Mouse (Mus musculus) heart, postnatal 10 days (tissue): Measurements from ENCODE around the gene Pzp. TPM values are rescaled to one million over a fixed set of nuclear protein-coding genes. Genes with fewer than 3 reads are reported as not detected.

Source experiments
- DNase-seq, 2 experiments: peaks; one replicate each; pipeline ENCODE4 v3.0.0; 2021
- intact Hi-C: fragments of 180-260 bp; cut with DNase I; formaldehyde crosslinking; loops from one replicate; pipeline ENCODE4 v1.15.1; 2025
- total RNA-seq, 2 experiments: library from RNA; stranded (reverse); gene quantifications; 2 replicates each; pipeline ENCODE4 v1.2.3; 2021

The Pzp gene
- 1 to 10 TPM in 1 of 2 experiments, under 1 TPM in 1; 0.50 to 1.3 TPM for total RNA-seq

GRCm38 (mm10) chr6:128526601-128527000 is at the start of gene Pzp:
Gene Pzp, minus strand, starts transcription at chr6:128526720.
- DNase-seq, result no peak
- intact Hi-C loops, result no loop called here

GRCm38 (mm10) chr6:128566589-128566988 is 40.1 kb upstream of the Pzp start:
- intact Hi-C loops, result no loop called here
- no peak for DNase-seq

GRCm38 (mm10) chr6:128554049-128554448 is 27.5 kb upstream of the Pzp start:
- no peak for DNase-seq
- intact Hi-C loops, result no loop called here

- no peak for DNase-seq
- intact Hi-C loops, result no loop called here
Measured at GRCm38 (mm10) chr6:128549463-128550452, 23.2 kb upstream of the Pzp start.

- intact Hi-C loops, result no loop called here
- no peak for DNase-seq
Measured at GRCm38 (mm10) chr6:128548532-128548931, 22.0 kb upstream of the Pzp start.

GRCm38 (mm10) chr6:128545402-128545801 is 18.9 kb upstream of the Pzp start:
- no peak for DNase-seq
- intact Hi-C loops, result no loop called here

GRCm38 (mm10) chr6:128543226-128543625 is 16.7 kb upstream of the Pzp start:
- no peak for DNase-seq
- intact Hi-C loops, result no loop called here

GRCm38 (mm10) chr6:128535250-128535649 is 8.7 kb upstream of the Pzp start:
- no peak for DNase-seq
- intact Hi-C loops, result no loop called here

GRCm38 (mm10) chr6:128533296-128533695 is 6.8 kb upstream of the Pzp start:
- intact Hi-C loops, result no loop called here
- DNase-seq, result no peak

GRCm38 (mm10) chr6:128532701-128533100 is 6.2 kb upstream of the Pzp start:
- intact Hi-C loops, result no loop called here
- no peak for DNase-seq

- DNase-seq, result peak; percentile 2 to 4
- intact Hi-C loops, result no loop called here
Measured at GRCm38 (mm10) chr6:128528491-128528890, 2.0 kb upstream of the Pzp start.

- no peak for DNase-seq
- intact Hi-C loops, result no loop called here
Measured at GRCm38 (mm10) chr6:128527110-128527509, 590 bp upstream of the Pzp start.

GRCm38 (mm10) chr6:128525801-128526200 is 719 bp downstream of the Pzp start:
- intact Hi-C loops, result no loop called here
- no peak for DNase-seq

GRCm38 (mm10) chr6:128523360-128523759 is 3.2 kb downstream of the Pzp start:
- no peak for DNase-seq
- intact Hi-C loops, result no loop called here

GRCm38 (mm10) chr6:128519159-128519558 is 7.4 kb downstream of the Pzp start:
- DNase-seq, result no peak
- intact Hi-C loops, result no loop called here

GRCm38 (mm10) chr6:128505676-128506236 is 20.8 kb downstream of the Pzp start:
- DNase-seq, result no peak
- intact Hi-C loops, result no loop called here

GRCm38 (mm10) chr6:128504743-128505142 is 21.8 kb downstream of the Pzp start:
- intact Hi-C loops, result no loop called here
- no peak for DNase-seq

- intact Hi-C loops, result no loop called here
- no peak for DNase-seq
Measured at GRCm38 (mm10) chr6:128495346-128495745, 31.2 kb downstream of the Pzp start.

GRCm38 (mm10) chr6:128494646-128495331 is 31.7 kb downstream of the Pzp start:
- intact Hi-C loops, result no loop called here
- DNase-seq, result peak; percentile 18 to 21

GRCm38 (mm10) chr6:128491916-128492315 is 34.6 kb downstream of the Pzp start:
- DNase-seq, result no peak
- intact Hi-C loops, result no loop called here

GRCm38 (mm10) chr6:128490141-128490540 is 36.4 kb downstream of the Pzp start:
- no peak for DNase-seq
- intact Hi-C loops, result no loop called here
